In genomic region chr3:55411547-55411946, GRCm38 (mm10) we compare ENCODE assay signal across 16 mouse cellular contexts.
A peak's percentile ranks its signal among the peaks of the same experiment; 100 is the strongest.
DNase-seq lines count a peak whose midpoint lies in the region; TF ChIP-seq lines count a peak whose summit lies in the region.
"Had no signal": no experiment of that assay in that cellular context is flagged by ENCODE, and none has a peak within 500 bp of the region (broad histone marks: within the 10 kb centered on the region; RNA-seq: fewer than 3 reads in every experiment).

No protein-coding gene starts in this region.

- H3K27ac ChIP-seq in layer of hippocampus, adult 2 months, result no peak overlapping the region
- H3K27ac ChIP-seq in thymus, adult 2 months (ENCODE audit: control insufficient read depth, insufficient read depth, low read length), result no peak overlapping the region
- H3K27ac ChIP-seq: embryonic facial prominence, embryonic 12.5 days; heart, embryonic 15.5 days; lung, embryonic 15.5 days had no signal

- H3K27me3 ChIP-seq in thymus, adult 2 months (ENCODE audit: control insufficient read depth, insufficient read depth, low read length), result no peaks in the 10 kb centered on the region
- H3K27me3 ChIP-seq: embryonic facial prominence, embryonic 12.5 days; heart, embryonic 15.5 days; lung, embryonic 15.5 days; megakaryocyte, embryonic 14.5 days had no signal

- no peak for TF ChIP-seq POLR2A in thymus, adult 2 months (IDR thresholded peaks at IDR 0.05; ENCODE audit: control insufficient read depth, extremely low read depth, insufficient read depth, low read length, poor library complexity)

- H3K4me3 ChIP-seq in layer of hippocampus, adult 2 months, result no peak overlapping the region
- H3K4me3 ChIP-seq in thymus, adult 2 months (ENCODE audit: control insufficient read depth, insufficient read depth, low read length), result no peak overlapping the region
- H3K4me3 ChIP-seq: embryonic facial prominence, embryonic 12.5 days; heart, embryonic 15.5 days; lung, embryonic 15.5 days; megakaryocyte, embryonic 14.5 days had no signal

- TF ChIP-seq CTCF in layer of hippocampus, adult 2 months (conservative IDR thresholded peaks at IDR 0.05), result peak; percentile 69
- no peak for TF ChIP-seq CTCF in thymus, adult 2 months (IDR thresholded peaks at IDR 0.05; ENCODE audit: borderline replicate concordance, control insufficient read depth, extremely low read depth, insufficient read depth, low read length, poor library complexity)

- no peaks in the 10 kb centered on the region for H3K36me3 ChIP-seq in thymus, adult 2 months (ENCODE audit: control insufficient read depth, insufficient read depth, low read length)
- H3K36me3 ChIP-seq: embryonic facial prominence, embryonic 12.5 days; heart, embryonic 15.5 days; lung, embryonic 15.5 days had no signal

- intact Hi-C loops in left cerebral cortex, postnatal 14 days (cut with DNase I), result no loop called here

- DNase-seq in cerebellum, postnatal 10 days, result peak; percentile 28 to 36
- no peak for DNase-seq in cerebellum, adult 18-20 months
- DNase-seq in layer of hippocampus, adult 2 months (ENCODE audit: low spot score in 2 of 2), result no peak
- no peak for DNase-seq in layer of hippocampus, postnatal 36 days
- DNase-seq in thymus, adult 2 months, result peak; percentile 4
- no peak for DNase-seq in thymus, postnatal 14 days
- peak; percentile 32 for DNase-seq in induced T-regulatory cell, adult 2 months (ENCODE audit: low read depth)
- DNase-seq in left cerebral cortex, postnatal 14 days (ENCODE audit: low spot score in 2 of 2), result no peak
- DNase-seq: adrenal gland, postnatal 25 days; kidney, adult 11 months; kidney, postnatal 25 days; retina, postnatal 1 day had no signal

- H3K4me1 ChIP-seq in thymus, adult 2 months (replicated peaks; ENCODE audit: control insufficient read depth, insufficient read depth, low read length), result no peaks in the 10 kb centered on the region
- H3K4me1 ChIP-seq: megakaryocyte, embryonic 14.5 days had no signal

Comparison
In these comparisons a context has a peak if more than half of its experiments do, and no peak if none do; other contexts are left out.
1. DNase-seq: peak in cerebellum, postnatal 10 days (2 of 2), thymus, adult 2 months (single experiment) and induced T-regulatory cell, adult 2 months (single experiment); none in cerebellum, adult 18-20 months (0 of 2), layer of hippocampus, adult 2 months (0 of 2), layer of hippocampus, postnatal 36 days (0 of 2), thymus, postnatal 14 days (single experiment) and left cerebral cortex, postnatal 14 days (0 of 2).